Mouse (Mus musculus) layer of hippocampus, adult 9-11 months (tissue): ENCODE measurements around the gene Mpp3.

Experiments used
- DNase-seq: peaks from one replicate; pipeline ENCODE4 v3.0.0; 2022

The Mpp3 gene

DNA sequence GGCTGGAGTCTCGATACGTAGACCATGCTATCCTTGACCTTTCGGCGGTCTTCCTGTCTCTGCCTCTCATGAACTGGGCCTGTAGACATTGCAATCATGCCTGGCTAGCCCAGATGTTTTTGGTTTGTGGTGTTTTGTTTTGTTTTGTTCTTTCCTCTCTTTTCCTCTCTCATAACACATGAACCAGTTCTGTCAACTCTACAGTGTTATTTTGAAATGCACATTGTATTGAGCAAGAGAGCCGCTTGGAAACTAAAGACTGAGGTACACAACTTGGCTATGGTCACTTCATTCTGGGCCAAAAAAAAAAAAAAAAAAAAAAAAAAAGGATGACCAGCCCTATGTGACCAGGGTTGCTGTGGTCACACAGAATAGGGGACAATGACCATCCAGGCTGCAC is 55.6 kb downstream of the Mpp3 start:
- DNase-seq = no peak

GRCm38 (mm10) chr11:101972097-101972496 is 56.2 kb downstream of the Mpp3 start:
- no peak for DNase-seq

DNA sequence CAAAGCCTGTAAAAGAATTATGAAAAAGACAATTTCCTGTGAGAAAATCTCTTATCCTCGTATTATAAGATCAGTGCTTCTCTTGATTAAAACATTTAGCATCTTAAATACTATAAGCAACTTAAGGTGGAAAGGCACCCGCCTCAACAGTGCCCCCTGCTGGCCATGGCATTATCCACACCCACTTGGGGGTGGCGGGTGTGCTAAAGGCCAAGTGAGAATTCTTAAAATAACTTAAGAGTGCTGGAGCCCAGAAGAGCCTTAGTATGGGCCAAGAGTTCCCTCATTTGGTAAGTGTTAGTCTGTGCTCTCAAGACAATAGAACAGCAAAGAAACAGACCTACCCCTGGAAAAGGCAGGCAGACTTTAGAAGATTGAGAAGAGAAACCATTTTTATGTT is 56.9 kb downstream of the Mpp3 start:
- DNase-seq = no peak

- DNase-seq = no peak
Observed at GRCm38 (mm10) chr11:101969835-101970234, 58.4 kb downstream of the Mpp3 start.

DNA sequence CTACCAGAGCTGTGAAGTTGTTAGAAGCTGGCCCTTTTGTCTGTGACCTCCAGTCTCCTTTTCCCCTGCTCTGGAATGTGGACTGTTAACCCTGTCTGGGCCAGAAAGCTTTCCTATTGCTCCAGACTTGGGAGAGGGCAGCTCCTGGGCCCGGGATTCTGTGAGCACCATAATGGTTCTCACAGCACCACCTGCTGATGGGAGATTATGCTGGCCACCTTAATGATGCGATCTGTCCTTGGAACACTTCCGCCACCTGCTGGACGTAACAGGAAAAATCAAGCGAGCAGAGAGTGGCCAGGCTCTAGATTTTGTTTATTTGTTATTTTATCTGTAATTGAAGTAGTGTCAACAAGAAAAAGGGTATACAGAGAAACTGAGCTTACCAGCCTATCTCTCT is 59.5 kb downstream of the Mpp3 start:
- peak; percentile 81 for DNase-seq

- DNase-seq = no peak
Observed at GRCm38 (mm10) chr11:101968311-101968710, 60.0 kb downstream of the Mpp3 start.

- no peak for DNase-seq
Observed at GRCm38 (mm10) chr11:101966965-101967614, 61.2 kb downstream of the Mpp3 start, which contains the start of gene Sost. Sost (minus strand) TSS chr11:101967015.

DNA sequence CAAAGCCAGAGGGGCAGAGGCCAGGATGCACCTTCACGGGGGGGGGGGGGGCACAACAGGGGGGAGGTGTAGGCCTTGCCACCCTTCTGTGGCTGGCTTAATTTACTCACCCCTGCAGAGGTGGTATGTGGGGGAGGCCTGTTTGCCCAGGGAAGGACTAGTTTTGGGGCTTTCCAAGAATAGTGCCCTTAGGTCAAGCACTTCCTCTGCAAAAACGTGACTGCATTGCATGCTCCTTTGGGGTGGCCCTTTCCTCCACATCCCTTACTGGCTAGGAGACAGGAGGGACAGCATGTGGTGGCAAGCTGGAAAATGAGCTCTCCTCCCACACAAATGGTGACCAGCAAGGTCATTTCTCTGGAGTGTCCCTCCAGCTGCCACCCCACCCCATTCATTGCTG is 62.7 kb downstream of the Mpp3 start:
- DNase-seq = no peak

GRCm38 (mm10) chr11:101964647-101965046 is 63.6 kb downstream of the Mpp3 start:
- DNase-seq = no peak

GRCm38 (mm10) chr11:101963473-101964291 is 64.6 kb downstream of the Mpp3 start:
- DNase-seq = no peak

DNA sequence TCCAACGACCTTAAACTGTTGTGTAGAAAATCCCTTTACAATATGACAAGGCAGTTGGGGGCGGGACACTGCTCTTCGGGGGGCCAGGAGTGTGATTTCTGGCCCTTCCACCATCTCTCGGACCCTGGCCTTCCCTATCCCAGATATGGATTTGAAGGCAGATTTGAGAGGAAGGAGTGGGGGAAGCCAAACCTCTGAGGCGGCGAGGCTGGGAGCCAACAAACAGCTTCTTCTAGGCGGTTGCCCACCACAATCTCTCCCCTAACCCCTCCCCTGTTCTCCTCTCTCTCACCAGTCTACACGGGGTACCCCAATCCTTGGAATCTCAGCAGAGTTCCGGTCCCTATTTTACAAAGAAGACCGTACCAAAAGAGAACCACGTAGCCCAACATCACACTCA is 65.2 kb downstream of the Mpp3 start:
- no peak for DNase-seq

- DNase-seq = no peak
Observed at GRCm38 (mm10) chr11:101957476-101957875, 70.8 kb downstream of the Mpp3 start.

- DNase-seq = no peak
Observed at GRCm38 (mm10) chr11:101953441-101953840, 74.8 kb downstream of the Mpp3 start.

DNA sequence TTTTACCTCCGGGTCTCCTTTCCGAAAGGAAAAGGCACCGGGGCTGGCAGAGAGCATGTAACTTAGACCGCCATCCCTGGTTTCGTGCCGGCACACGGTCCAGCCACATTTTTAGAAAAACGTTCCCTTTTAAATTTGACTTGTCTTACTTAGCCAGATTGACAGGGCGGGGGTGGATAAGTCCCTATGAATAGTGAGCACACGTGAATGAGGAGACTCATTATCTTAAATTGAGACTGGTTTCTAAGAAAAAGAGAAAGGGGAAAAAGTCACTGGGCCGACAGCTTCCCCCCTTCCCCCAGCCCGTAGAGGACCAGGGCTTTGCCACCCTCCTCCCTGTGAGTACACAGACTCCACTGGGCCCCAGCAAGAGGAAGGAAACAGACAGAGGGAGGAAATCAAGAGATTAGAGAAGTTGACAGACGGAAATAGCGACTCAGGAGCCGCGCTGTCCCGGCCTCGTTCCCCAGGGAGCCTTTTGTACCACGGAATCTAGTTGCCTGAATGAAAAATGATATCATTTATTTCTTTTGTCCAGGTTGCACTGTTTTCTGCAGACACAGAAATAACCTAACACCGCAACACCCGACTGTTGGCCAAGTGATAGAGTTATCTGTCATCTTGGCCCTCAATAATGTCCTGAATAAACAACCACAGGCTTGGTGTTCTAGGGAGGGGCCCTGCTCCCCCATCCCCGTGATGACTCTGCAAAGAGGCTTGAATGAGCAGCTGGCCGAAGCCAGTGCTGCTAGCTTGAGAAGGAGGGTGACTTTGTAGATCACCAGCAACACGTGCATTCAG is 75.5 kb downstream of the Mpp3 start:
- DNase-seq = no peak

GRCm38 (mm10) chr11:101950021-101950420 is 78.2 kb downstream of the Mpp3 start:
- DNase-seq = no peak
